Mouse (Mus musculus) liver, embryonic 14.5 days (tissue): Measurements from ENCODE around the gene Pik3cd. TPM values are rescaled to one million over a fixed set of nuclear protein-coding genes. Genes with fewer than 3 reads are reported as not detected.

Experiments
- ATAC-seq: fragments of 200-750 bp; cut with Nextera tagmentation; 2 replicates; pipeline ENCODE4 v1.8.0; 2017; ENCODE audit warnings: moderate number of reproducible peaks, mild to moderate bottlenecking, moderate library complexity; ENCODE audit not compliant: insufficient read depth
- DNase-seq, 3 experiments: peaks; one replicate each; pipeline ENCODE4 v3.0.0-alpha.2; 2012 to 2013; ENCODE audit warnings: low read depth in 3 of 3, low spot score in 3 of 3
- H3K27ac ChIP-seq: fragments of 300-500 bp; sonication (generic); 2 replicates; pipeline ENCODE4 v1.5.1; 2014; ENCODE audit warnings: moderate library complexity, mild to moderate bottlenecking, control low read depth, inconsistent platforms
- H3K27me3 ChIP-seq: fragments of 300-500 bp; sonication (generic); 2 replicates; pipeline ENCODE4 v1.6.1; 2014; ENCODE audit warnings: mild to moderate bottlenecking, low read length, moderate library complexity; ENCODE audit not compliant: control insufficient read depth, insufficient read depth
- H3K36me3 ChIP-seq: fragments of 300-500 bp; sonication (generic); replicated peaks from 2 replicates; pipeline ENCODE4 v1.6.1; 2014; ENCODE audit warnings: low read depth; ENCODE audit not compliant: control insufficient read depth, insufficient read depth
- H3K4me1 ChIP-seq, 2 experiments: fragments of 200-500 bp in 1 of 2; fragments of 300-500 bp in 1 of 2; sonication (generic) in 1 of 2; replicated peaks; 2 replicates each; pipeline ENCODE4 v1.6.1; 2012 to 2014; ENCODE audit warnings: antibody characterized with exemption in 1 of 2, inconsistent platforms in 1 of 2, low read length in 1 of 2; ENCODE audit not compliant: control insufficient read depth in 2 of 2, insufficient read depth in 2 of 2
- H3K4me2 ChIP-seq: fragments of 300-500 bp; sonication (generic); 2 replicates; pipeline ENCODE4 v1.6.1; 2014; ENCODE audit warnings: low read depth, mild to moderate bottlenecking, control low read depth, moderate library complexity
- H3K4me3 ChIP-seq, 2 experiments: fragments of 200-500 bp in 1 of 2; fragments of 300-500 bp in 1 of 2; sonication (generic) in 1 of 2; 2 replicates each; pipeline ENCODE4 v1.5.1; 2012 to 2014; ENCODE audit warnings: low read depth in 2 of 2, low read length in 2 of 2, mild to moderate bottlenecking in 2 of 2, control low read depth in 1 of 2, inconsistent platforms in 1 of 2, moderate library complexity in 1 of 2; ENCODE audit not compliant: insufficient read depth in 1 of 2
- H3K9ac ChIP-seq: fragments of 300-500 bp; sonication (generic); replicated peaks from 2 replicates; pipeline ENCODE4 v1.6.1; 2014; ENCODE audit warnings: mild to moderate bottlenecking, control low read depth, moderate library complexity
- H3K9me3 ChIP-seq: fragments of 300-500 bp; sonication (generic); 2 replicates; pipeline ENCODE4 v1.6.1; 2016; ENCODE audit warnings: low read length, mixed read lengths; ENCODE audit not compliant: control insufficient read depth
- CTCF ChIP-seq: IDR thresholded peaks from 2 replicates; pipeline ENCODE4 v1.5.1; 2016; ENCODE audit warnings: antibody characterized with exemption, low read depth, control low read depth
- EP300 ChIP-seq: IDR thresholded peaks from 2 replicates; pipeline ENCODE4 v1.6.1; 2016; ENCODE audit warnings: antibody characterized with exemption, low read depth
- WGBS: fragments of 180-500 bp; shearing (Covaris S2); extraction: QIAGEN DNeasy Blood & Tissue Kit; methylation state at CpG from one replicate; pipeline ENCODE4 v1.1.7; 2014; ENCODE audit not compliant: insufficient replicate concordance; 5-methylcytosine and 5-hydroxymethylcytosine counted together
- polyA plus RNA-seq, 2 experiments: library from polyadenylated mRNA; depleted of rRNA in 1 of 2; stranded (reverse) in 1 of 2; unstranded in 1 of 2; fragments of >200 nt; fragmentation: Nextera tagmentation in 1 of 2; extraction: Ambion mirVana in 1 of 2; gene quantifications; 2 replicates each; pipeline versions ENCODE4 v1.2.1 to v1.2.3; 2012 to 2014

The Pik3cd gene
- polyA plus RNA-seq, 2 experiments, result 3.9 to 4.3 TPM

DNA sequence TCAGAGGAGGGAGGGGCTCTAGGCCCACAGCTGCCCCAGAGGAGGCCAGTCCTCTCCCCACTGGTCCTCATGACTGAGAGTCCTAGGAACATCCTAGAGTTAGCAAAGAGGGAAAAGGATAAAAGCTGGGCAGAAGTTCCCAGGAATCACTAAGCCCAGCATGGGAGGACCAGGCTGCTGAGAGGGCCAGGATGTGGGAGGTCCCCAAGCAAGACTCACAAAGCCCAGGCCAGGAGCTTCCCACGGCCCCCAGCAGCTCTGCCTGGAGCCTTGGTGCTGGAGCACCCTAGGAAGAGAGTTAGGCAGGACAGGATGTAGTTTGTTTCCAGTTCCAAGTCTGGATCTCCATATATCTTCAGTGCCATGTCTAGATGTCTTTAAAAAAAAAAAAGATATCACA is 24.4 kb downstream of the Pik3cd start:
- Histone ChIP-seq H3K4me2 (no peak overlapping the region), H3K4me1 (peaks cover 0 to 2% of the 10 kb centered on the region in 2 experiments; a peak in 1 of 4 replicates), H3K27me3 (no peaks in the 10 kb centered on the region; the same call in none of the 2 replicates), H3K9ac (no peak overlapping the region), H3K27ac (no peak overlapping the region), H3K4me3 (no peak overlapping the region), H3K9me3 (no peaks in the 10 kb centered on the region), H3K36me3 (no peaks in the 10 kb centered on the region)
- DNase-seq, result no peak
- ATAC-seq, result no peak
- TF ChIP-seq EP300 (no peak), CTCF (no peak)
- 71% methylated on average over 1 of the region's 1 CpGs for WGBS

DNA sequence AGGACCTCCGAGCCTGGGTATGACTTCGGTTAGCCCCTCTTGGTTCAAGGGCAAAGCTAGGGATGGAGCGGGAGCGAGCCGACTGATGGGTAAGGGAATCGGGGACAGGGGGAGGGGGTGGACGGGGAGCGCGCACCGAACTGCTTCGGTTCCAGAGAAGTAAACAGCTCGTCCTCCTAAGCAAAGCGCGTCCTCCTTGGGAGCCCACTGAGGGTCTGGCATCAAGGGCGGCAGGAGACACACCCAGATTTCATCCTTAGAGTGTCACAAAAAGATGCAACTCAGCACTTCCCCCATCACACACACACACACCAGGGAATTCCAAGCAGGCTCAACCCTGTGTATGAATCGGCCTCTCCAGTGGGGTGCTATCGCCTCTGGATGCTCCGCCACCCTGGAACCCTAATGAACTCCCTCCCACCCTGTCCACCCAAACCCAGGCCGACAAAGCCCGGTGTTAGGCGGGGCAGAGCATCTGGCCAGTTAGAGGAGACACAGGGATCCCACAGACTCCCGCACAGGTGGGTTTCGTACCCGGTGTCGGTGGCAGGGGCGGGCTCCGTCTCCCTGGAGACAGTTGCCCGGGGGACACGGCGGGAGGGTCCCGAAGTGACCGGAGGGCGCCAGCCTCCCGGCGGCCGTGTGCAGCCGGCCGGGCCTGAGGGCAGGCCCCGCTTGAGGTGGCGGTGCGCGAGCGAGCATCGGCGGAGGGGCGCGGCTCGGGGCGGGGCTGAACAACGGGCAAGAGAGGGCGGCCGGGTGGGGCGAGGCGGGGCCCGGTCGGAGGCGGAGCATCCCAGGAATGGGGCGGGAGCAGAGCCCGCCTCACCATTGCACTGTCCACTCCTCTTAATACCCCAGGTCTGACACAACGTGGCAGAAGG is 26.8 kb downstream of the Pik3cd start:
- WGBS, result 14% methylated on average over 59 of the region's 60 CpGs
- TF ChIP-seq EP300 (no peak), CTCF (no peak)
- Histone ChIP-seq H3K9me3 (no peaks in the 10 kb centered on the region), H3K4me3 (peak overlapping the region; percentile 40 to 44), H3K36me3 (no peaks in the 10 kb centered on the region), H3K27ac (no peak overlapping the region), H3K4me1 (peaks cover 0 to 2% of the 10 kb centered on the region in 2 experiments; a peak in 1 of 4 replicates), H3K4me2 (peak overlapping the region; percentile 70), H3K27me3 (no peaks in the 10 kb centered on the region; the same call in none of the 2 replicates), H3K9ac (no peak overlapping the region)
- ATAC-seq, result peak; percentile 91
- DNase-seq, result peak; percentile 46 to 58 (median 48)

DNA sequence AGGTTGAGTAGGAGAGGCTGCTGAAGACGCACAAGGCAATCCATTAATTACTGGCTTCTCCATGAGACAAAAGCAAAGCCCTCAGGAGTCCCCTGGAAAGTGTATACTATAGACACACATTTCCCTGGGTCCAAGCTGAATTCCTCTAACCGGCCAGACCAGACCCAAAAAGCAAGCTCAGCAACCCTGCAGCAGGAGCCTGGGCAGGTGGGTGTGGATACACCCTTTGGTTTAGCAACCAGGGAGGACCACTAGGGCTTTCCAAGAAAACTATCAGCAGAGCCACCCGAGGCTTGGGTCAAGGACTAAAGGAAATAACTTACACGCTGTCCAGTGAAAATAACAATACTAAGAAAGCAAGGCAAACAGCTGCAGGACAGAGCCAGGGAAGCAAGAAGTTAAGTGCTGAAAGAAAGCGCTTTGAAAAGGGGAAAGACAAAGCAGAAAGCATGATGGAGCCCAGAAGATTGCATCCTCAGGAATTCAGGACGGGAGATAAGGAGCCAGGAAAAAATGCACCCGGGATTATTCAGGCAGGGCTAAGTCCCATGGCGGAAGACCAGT is 27.5 kb downstream of the Pik3cd start:
- WGBS, result 53% methylated on average over 8 of the region's 8 CpGs
- no peak overlapping the region; the same call in 1 of the 2 replicates for H3K4me2 ChIP-seq

DNA sequence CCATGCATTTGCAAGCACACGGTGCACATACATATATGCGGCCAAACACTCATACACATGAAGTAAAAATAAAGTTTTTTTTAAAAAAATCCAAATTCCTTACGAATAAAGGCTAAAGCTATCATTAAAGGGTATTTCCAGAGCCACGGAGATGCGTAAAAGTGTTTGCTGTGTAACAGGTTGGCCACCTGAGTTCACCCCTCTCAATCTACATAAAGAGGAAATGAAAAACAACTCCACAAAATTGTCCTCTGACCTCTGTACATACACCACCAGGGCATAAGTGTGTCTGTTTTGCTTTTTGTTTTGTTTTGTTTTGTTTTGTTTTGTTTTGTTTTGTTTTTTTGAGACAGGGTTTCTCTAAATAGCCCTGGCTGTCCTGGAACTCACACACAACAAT is 29.6 kb downstream of the Pik3cd start:
- no peak for ATAC-seq

More for the DNA sequence above, 27.5 kb downstream of the Pik3cd start:
- H3K9ac ChIP-seq, result no peak overlapping the region
- no peak for TF ChIP-seq CTCF
- no peak for TF ChIP-seq EP300
- peak overlapping the region in 1 of 2 experiments; percentile 4; a peak in 1 of 4 replicates for H3K4me3 ChIP-seq
- no peaks in the 10 kb centered on the region for H3K36me3 ChIP-seq
- ATAC-seq, result no peak
- H3K4me1 ChIP-seq, result peaks cover 0 to 2% of the 10 kb centered on the region in 2 experiments; a peak in 1 of 4 replicates
- no peaks in the 10 kb centered on the region for H3K9me3 ChIP-seq
- no peaks in the 10 kb centered on the region; the same call in none of the 2 replicates for H3K27me3 ChIP-seq
- H3K27ac ChIP-seq, result no peak overlapping the region
- no peak for DNase-seq

DNA sequence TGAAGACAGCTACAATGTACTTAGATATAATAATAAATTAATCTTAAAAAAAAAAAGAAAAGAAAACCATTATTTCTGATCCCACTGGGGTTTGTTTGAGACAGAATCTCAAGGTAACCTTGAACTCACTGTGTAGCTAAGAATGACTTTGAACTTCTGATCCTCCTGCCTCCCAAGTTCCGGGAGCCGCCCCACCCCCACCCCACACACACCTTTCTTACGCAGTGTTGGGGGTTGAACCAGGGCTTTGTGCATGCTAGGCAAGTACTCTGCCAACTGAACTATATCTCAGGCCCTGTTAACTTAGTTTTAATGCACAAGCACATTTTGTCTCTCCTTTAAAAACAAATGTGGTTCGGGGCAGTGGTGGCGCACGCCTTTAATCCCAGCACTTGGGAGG is 31.2 kb downstream of the Pik3cd start:
- Histone ChIP-seq H3K27me3 (no peaks in the 10 kb centered on the region; the same call in none of the 2 replicates), H3K4me2 (no peak overlapping the region), H3K4me1 (no peaks in the 10 kb centered on the region; a peak in 1 of 4 replicates), H3K9me3 (no peaks in the 10 kb centered on the region), H3K9ac (no peak overlapping the region), H3K4me3 (no peak overlapping the region), H3K27ac (no peak overlapping the region), H3K36me3 (no peaks in the 10 kb centered on the region)
- no peak for TF ChIP-seq CTCF
- TF ChIP-seq EP300, result no peak
- whole genome bisulfite sequencing, result 88% methylated on average over 6 of the region's 6 CpGs
- ATAC-seq (no peak), DNase-seq (no peak)

More for the DNA sequence above, 29.6 kb downstream of the Pik3cd start:
- Histone ChIP-seq H3K4me3 (no peak overlapping the region), H3K27ac (no peak overlapping the region), H3K4me2 (no peak overlapping the region), H3K36me3 (no peaks in the 10 kb centered on the region), H3K9me3 (no peaks in the 10 kb centered on the region), H3K9ac (no peak overlapping the region), H3K4me1 (peaks cover 0 to 2% of the 10 kb centered on the region in 2 experiments; a peak in 1 of 4 replicates), H3K27me3 (no peaks in the 10 kb centered on the region; the same call in none of the 2 replicates)
- DNase-seq, result no peak
- WGBS, result 83% methylated on average over 5 of the region's 5 CpGs
- no peak for TF ChIP-seq EP300
- no peak for TF ChIP-seq CTCF
